Mouse (Mus musculus): ENCODE data around the gene Asic2. TPM values are rescaled to one million over a fixed set of nuclear protein-coding genes. Genes with fewer than 3 reads are reported as not detected.

The Asic2 gene
- polyA plus RNA-seq, 1 experiment from 2014 or later: 8.7 TPM

DNA sequence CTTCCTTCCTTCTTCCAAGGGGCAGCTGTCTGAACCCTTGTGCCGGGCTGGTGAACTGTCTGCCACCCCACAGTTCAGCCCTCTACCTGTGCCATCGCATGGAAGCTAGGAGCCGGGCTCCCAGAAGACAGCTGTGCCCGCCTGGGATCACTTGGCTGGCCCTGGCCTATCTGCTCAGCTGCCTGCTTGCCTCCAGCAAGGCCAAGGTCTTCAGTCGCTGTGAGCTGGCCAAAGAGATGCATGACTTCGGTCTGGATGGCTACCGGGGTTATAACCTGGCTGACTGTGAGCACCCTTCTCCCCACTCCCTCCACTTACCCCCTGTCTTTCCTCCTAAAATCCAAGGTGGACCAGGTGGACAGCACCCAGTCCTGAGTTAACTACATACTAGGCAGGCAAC lies 1105.3 kb downstream of the Asic2 start:
- Histone ChIP-seq H3K4me2 (ENCODE audit: low read length) (no peak overlapping the region), H3K4me3 (replicated peaks; ENCODE audit: low read depth, low read length) (no peak overlapping the region), H3K27ac (replicated peaks; ENCODE audit: low read depth, low read length) (no peak overlapping the region), H3K36me3 (ENCODE audit: control insufficient read depth, insufficient read depth, low read length) (no peaks in the 10 kb centered on the region), H3K27me3 (ENCODE audit: control insufficient read depth, insufficient read depth, low read length) (no peaks in the 10 kb centered on the region), H3K9me3 (ENCODE audit: control insufficient read depth, low read length) (no peaks in the 10 kb centered on the region), H3K9ac (replicated peaks; ENCODE audit: low read length) (no peak overlapping the region), H3K4me1 (ENCODE audit: control insufficient read depth, insufficient read depth, low read length) (no peaks in the 10 kb centered on the region)
- WGBS: 92% methylated on average over 7 of the region's 7 CpGs
- ATAC-seq (ENCODE audit: low FRiP score, low TSS enrichment) (no peak), DNase-seq (no peak)

DNA sequence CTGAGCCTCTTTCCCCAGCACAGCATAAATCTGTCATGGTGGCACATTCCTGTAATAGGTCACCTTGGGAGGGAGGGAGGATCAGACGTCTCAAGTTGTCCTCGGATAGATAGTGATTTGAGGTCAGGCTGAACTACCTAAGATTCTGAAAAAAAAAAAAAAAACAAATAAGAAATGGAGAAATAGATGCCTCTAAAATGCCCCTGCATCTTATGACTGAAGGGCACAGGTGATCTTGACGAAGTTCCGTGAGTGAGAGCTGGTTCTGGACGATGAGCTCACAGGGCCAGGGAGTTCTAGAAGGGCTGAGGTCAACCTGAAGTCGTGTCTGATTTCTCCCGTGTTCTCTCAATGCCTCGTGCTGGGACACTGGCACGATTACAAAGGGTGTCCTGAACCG lies 1110.2 kb downstream of the Asic2 start, which contains the start of gene Spaca3:
TSS of gene Spaca3 (plus strand) at position 301 of the 400 bp plus-strand sequence.
- no peak within 1 kb of the TSS for H3K4me3 ChIP-seq (replicated peaks; ENCODE audit: low read depth, low read length)
- H3K27me3 ChIP-seq (ENCODE audit: control insufficient read depth, insufficient read depth, low read length): no peaks in the 10 kb centered on the region
- 65% methylated on average over 10 of the region's 10 CpGs for WGBS
- no peak within 1 kb of the TSS for H3K27ac ChIP-seq (replicated peaks; ENCODE audit: low read depth, low read length)
- no peaks in the 10 kb centered on the region for H3K9me3 ChIP-seq (ENCODE audit: control insufficient read depth, low read length)
- no peak for ATAC-seq (ENCODE audit: low FRiP score, low TSS enrichment)
- 0 out of 2 replicates have a peak, but pooled peaks cover under 1% of the 10 kb centered on the region for H3K4me1 ChIP-seq (ENCODE audit: control insufficient read depth, insufficient read depth, low read length)
- no peaks in the 10 kb centered on the region for H3K36me3 ChIP-seq (ENCODE audit: control insufficient read depth, insufficient read depth, low read length)
- no peak within 1 kb of the TSS for H3K9ac ChIP-seq (replicated peaks; ENCODE audit: low read length)
- no peak for DNase-seq
- no peak within 1 kb of the TSS for H3K4me2 ChIP-seq (ENCODE audit: low read length)

DNA sequence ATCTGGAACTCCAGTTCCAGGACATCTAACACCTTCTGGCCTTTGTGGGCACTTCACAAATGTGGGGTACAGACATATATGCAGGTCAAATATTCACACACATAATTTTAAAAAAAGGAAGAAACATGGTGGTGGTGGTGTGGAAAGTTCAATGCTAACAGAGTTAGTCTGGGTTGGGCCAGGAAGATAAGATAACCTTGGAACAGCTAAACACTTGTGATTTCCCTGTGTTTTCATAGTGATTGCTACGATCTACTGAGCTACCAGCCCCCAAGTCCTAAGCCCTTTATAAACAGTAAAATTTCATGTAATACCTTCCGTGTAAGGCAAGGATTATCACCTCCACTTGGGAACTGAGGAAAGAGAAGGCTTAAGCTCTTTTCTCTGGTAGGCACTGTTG lies 1111.4 kb downstream of the Asic2 start:
- 80% methylated on average over 2 of the region's 2 CpGs for WGBS
- no peak for ATAC-seq (ENCODE audit: low FRiP score, low TSS enrichment)
- Histone ChIP-seq H3K4me2 (ENCODE audit: low read length) (no peak overlapping the region), H3K27ac (replicated peaks; ENCODE audit: low read depth, low read length) (no peak overlapping the region), H3K36me3 (ENCODE audit: control insufficient read depth, insufficient read depth, low read length) (no peaks in the 10 kb centered on the region), H3K27me3 (ENCODE audit: control insufficient read depth, insufficient read depth, low read length) (no peaks in the 10 kb centered on the region), H3K9me3 (ENCODE audit: control insufficient read depth, low read length) (no peaks in the 10 kb centered on the region), H3K4me3 (replicated peaks; ENCODE audit: low read depth, low read length) (no peak overlapping the region), H3K9ac (replicated peaks; ENCODE audit: low read length) (no peak overlapping the region), H3K4me1 (ENCODE audit: control insufficient read depth, insufficient read depth, low read length) (0 out of 2 replicates have a peak, but pooled peaks cover 4% of the 10 kb centered on the region)
- DNase-seq: no peak

DNA sequence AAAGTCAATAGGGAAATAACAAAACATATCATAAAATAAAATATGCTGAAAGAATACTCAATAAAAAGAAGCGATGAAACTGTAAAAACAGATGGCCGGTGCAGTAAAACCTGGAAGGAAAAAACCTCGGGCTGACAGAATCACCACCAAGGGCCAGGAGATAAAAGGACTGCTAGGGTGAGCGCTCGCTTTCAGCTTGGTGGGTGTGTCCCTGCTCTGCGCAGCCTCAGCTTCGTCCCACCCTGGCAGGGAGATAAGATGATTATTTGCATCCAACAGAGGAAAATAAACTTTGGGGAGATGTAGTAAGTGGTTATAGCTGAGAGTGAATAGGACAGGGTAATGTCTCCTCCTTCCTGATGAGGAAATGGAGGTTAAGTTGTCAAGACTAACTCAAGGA lies 1113.3 kb downstream of the Asic2 start:
- DNase-seq: no peak
- 69% methylated on average over 7 of the region's 7 CpGs for WGBS
- Histone ChIP-seq H3K27ac (replicated peaks; ENCODE audit: low read depth, low read length) (no peak overlapping the region), H3K9ac (replicated peaks; ENCODE audit: low read length) (no peak overlapping the region), H3K36me3 (ENCODE audit: control insufficient read depth, insufficient read depth, low read length) (no peaks in the 10 kb centered on the region), H3K4me1 (ENCODE audit: control insufficient read depth, insufficient read depth, low read length) (0 out of 2 replicates have a peak, but pooled peaks cover 4% of the 10 kb centered on the region), H3K4me3 (replicated peaks; ENCODE audit: low read depth, low read length) (no peak overlapping the region), H3K9me3 (ENCODE audit: control insufficient read depth, low read length) (no peaks in the 10 kb centered on the region), H3K4me2 (ENCODE audit: low read length) (no peak overlapping the region), H3K27me3 (ENCODE audit: control insufficient read depth, insufficient read depth, low read length) (no peaks in the 10 kb centered on the region)
- no peak for ATAC-seq (ENCODE audit: low FRiP score, low TSS enrichment)

DNA sequence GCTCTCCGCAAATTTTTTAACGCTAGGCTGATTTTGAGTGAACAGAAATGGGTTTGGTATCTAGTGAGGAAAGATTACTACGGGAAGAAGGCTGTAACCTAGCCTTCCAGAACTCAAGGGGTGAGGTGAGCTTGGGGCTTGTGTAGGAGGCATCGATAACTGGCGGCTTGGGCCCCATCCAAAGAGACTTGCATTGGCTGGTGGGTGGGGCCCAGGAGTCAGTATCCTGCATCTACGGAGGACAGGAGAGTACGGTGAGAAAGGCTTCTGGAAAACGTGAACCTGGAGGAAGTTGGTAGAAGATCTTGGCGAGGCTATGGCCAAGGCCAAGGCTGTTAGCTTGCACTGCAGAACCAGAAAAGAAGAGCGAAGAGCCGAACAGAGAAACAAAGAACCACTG lies 1113.8 kb downstream of the Asic2 start:
- Histone ChIP-seq H3K9ac (replicated peaks; ENCODE audit: low read length) (no peak overlapping the region), H3K4me1 (ENCODE audit: control insufficient read depth, insufficient read depth, low read length) (0 out of 2 replicates have a peak, but pooled peaks cover 4% of the 10 kb centered on the region), H3K4me3 (replicated peaks; ENCODE audit: low read depth, low read length) (no peak overlapping the region), H3K27ac (replicated peaks; ENCODE audit: low read depth, low read length) (no peak overlapping the region), H3K36me3 (ENCODE audit: control insufficient read depth, insufficient read depth, low read length) (no peaks in the 10 kb centered on the region), H3K9me3 (ENCODE audit: control insufficient read depth, low read length) (no peaks in the 10 kb centered on the region), H3K4me2 (ENCODE audit: low read length) (no peak overlapping the region), H3K27me3 (ENCODE audit: control insufficient read depth, insufficient read depth, low read length) (no peaks in the 10 kb centered on the region)
- ATAC-seq (ENCODE audit: low FRiP score, low TSS enrichment) (no peak), DNase-seq (no peak)
- WGBS: 92% methylated on average over 11 of the region's 11 CpGs

DNA sequence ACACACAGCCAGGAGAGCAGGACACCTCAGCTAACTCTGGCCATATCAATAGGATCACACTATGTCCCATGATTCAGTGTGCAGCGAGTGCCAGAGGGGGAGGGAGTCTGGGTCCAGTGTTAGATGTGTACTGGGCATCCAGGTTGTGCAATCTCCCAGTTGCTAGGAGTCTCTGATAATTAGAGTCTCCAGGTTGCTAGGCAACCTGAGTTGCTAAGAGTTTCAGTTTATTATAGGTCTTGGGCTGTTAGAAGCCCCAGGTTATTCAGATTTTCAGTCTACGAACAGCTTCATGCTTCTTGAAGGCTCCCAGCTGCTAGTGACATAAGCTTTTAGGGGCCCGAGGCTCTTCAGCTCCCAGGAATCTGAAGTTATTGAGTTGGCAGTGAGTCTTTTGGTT lies 1115.2 kb downstream of the Asic2 start:
- Histone ChIP-seq H3K9me3 (ENCODE audit: control insufficient read depth, low read length) (no peaks in the 10 kb centered on the region), H3K27ac (replicated peaks; ENCODE audit: low read depth, low read length) (no peak overlapping the region), H3K4me1 (ENCODE audit: control insufficient read depth, insufficient read depth, low read length) (0 out of 2 replicates have a peak, but pooled peaks cover 4% of the 10 kb centered on the region), H3K4me2 (ENCODE audit: low read length) (no peak overlapping the region), H3K27me3 (ENCODE audit: control insufficient read depth, insufficient read depth, low read length) (no peaks in the 10 kb centered on the region), H3K9ac (replicated peaks; ENCODE audit: low read length) (no peak overlapping the region), H3K4me3 (replicated peaks; ENCODE audit: low read depth, low read length) (no peak overlapping the region), H3K36me3 (ENCODE audit: control insufficient read depth, insufficient read depth, low read length) (no peaks in the 10 kb centered on the region)
- whole genome bisulfite sequencing: 38% methylated on average over 3 of the region's 3 CpGs
- ATAC-seq (ENCODE audit: low FRiP score, low TSS enrichment) (no peak), DNase-seq (peak; percentile 71)

DNA sequence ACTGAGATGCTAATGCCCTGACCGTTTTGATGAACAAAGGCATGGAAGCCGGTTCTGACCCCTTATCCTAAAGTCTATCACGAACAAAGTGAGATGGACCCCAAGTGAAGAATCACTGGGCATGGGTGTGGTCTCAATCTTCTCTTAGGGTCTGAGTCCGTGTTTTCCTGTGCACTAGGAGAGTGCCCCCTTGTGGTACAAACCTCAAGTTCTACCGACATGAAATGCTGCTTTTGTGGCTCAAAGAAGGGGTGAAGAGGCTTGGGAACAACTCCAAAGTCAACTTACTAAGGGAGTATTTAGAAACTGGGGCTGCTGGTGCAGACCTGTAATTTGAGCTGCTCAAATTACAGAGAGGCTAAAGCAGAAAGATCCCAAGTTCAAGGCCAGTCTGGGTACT lies 1116.4 kb downstream of the Asic2 start:
- no peak for ATAC-seq (ENCODE audit: low FRiP score, low TSS enrichment)
- H3K4me3 ChIP-seq (replicated peaks; ENCODE audit: low read depth, low read length): no peak overlapping the region
- no peaks in the 10 kb centered on the region for H3K36me3 ChIP-seq (ENCODE audit: control insufficient read depth, insufficient read depth, low read length)
- DNase-seq: no peak
- H3K9me3 ChIP-seq (ENCODE audit: control insufficient read depth, low read length): no peaks in the 10 kb centered on the region
- no peak overlapping the region for H3K27ac ChIP-seq (replicated peaks; ENCODE audit: low read depth, low read length)
- 0 out of 2 replicates have a peak, but pooled peaks cover 4% of the 10 kb centered on the region for H3K4me1 ChIP-seq (ENCODE audit: control insufficient read depth, insufficient read depth, low read length)
- H3K9ac ChIP-seq (replicated peaks; ENCODE audit: low read length): no peak overlapping the region
- H3K27me3 ChIP-seq (ENCODE audit: control insufficient read depth, insufficient read depth, low read length): no peaks in the 10 kb centered on the region
- 48% methylated on average over 5 of the region's 5 CpGs for WGBS
- H3K4me2 ChIP-seq (ENCODE audit: low read length): no peak overlapping the region

DNA sequence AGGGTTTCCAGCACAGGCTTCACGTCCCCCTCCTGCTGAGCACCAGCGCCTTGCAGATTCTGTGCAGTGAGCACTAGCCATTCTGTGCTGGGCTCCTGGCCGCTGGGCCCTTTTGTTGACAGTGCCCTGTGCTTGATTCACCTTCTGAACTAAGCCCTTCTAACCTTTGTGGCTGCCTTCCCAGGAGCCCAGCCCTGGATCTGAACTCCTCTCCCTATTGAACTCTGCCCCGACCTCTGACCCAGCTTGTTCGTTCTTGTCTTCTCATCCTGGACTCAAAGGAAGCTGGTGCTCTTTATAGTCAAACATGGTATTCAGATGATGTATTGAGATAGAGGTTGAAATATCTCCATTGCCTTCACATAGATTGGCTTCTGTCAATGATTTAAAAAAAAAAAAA lies 1120.1 kb downstream of the Asic2 start:
- Histone ChIP-seq H3K4me2 (ENCODE audit: low read length) (no peak overlapping the region), H3K27me3 (ENCODE audit: control insufficient read depth, insufficient read depth, low read length) (no peaks in the 10 kb centered on the region), H3K9me3 (ENCODE audit: control insufficient read depth, low read length) (no peaks in the 10 kb centered on the region), H3K27ac (replicated peaks; ENCODE audit: low read depth, low read length) (no peak overlapping the region), H3K36me3 (ENCODE audit: control insufficient read depth, insufficient read depth, low read length) (no peaks in the 10 kb centered on the region), H3K4me1 (ENCODE audit: control insufficient read depth, insufficient read depth, low read length) (0 out of 2 replicates have a peak, but pooled peaks cover 4% of the 10 kb centered on the region), H3K9ac (replicated peaks; ENCODE audit: low read length) (no peak overlapping the region), H3K4me3 (replicated peaks; ENCODE audit: low read depth, low read length) (no peak overlapping the region)
- ATAC-seq (ENCODE audit: low FRiP score, low TSS enrichment): no peak
- DNase-seq: no peak
- 41% methylated on average over 5 of the region's 5 CpGs for WGBS

DNA sequence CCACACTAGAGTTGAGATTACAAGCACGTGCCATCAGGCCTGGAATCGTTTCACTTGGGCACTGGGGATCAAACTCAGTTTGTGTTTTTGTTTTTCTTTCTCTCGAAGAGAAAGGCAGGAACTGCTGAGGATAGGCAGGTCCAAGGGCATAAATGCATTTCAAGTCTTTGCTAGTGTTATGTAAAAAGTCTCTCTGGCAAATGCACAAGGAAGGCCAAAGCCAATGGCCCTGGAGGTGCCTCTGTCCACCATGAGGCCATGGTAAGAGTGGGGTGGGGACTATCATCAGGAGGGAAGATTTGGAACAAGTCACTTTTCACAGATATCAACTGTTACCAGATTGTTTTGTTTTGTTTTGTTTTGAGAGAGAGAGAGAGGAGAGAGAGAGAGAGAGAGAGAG lies 1122.1 kb downstream of the Asic2 start:
- no peaks in the 10 kb centered on the region for H3K4me1 ChIP-seq (ENCODE audit: control insufficient read depth, insufficient read depth, low read length)
- no peak for DNase-seq
- H3K27ac ChIP-seq (replicated peaks; ENCODE audit: low read depth, low read length): no peak overlapping the region
- H3K9ac ChIP-seq (replicated peaks; ENCODE audit: low read length): no peak overlapping the region
- WGBS: 65% methylated on average over 3 of the region's 3 CpGs
- H3K9me3 ChIP-seq (ENCODE audit: control insufficient read depth, low read length): no peaks in the 10 kb centered on the region
- ATAC-seq (ENCODE audit: low FRiP score, low TSS enrichment): no peak
- no peaks in the 10 kb centered on the region for H3K36me3 ChIP-seq (ENCODE audit: control insufficient read depth, insufficient read depth, low read length)
- no peak overlapping the region for H3K4me3 ChIP-seq (replicated peaks; ENCODE audit: low read depth, low read length)
- H3K27me3 ChIP-seq (ENCODE audit: control insufficient read depth, insufficient read depth, low read length): no peaks in the 10 kb centered on the region
- H3K4me2 ChIP-seq (ENCODE audit: low read length): no peak overlapping the region
